Mouse (Mus musculus) neural tube, embryonic 14.5 days (tissue): Measurements from ENCODE around the gene Angptl7. TPM values are rescaled to one million over a fixed set of nuclear protein-coding genes. Genes with fewer than 3 reads are reported as not detected.

ENCODE experiments used
- ATAC-seq: fragments of 200-750 bp; cut with Nextera tagmentation; 2 replicates; pipeline ENCODE4 v1.8.0; 2017; ENCODE audit warnings: low read depth, mild to moderate bottlenecking, moderate TSS enrichment, moderate library complexity
- H3K27ac ChIP-seq: fragments of 300-500 bp; sonication (generic); 2 replicates; pipeline ENCODE4 v1.5.1; 2014; ENCODE audit warnings: low read depth, mild to moderate bottlenecking, control low read depth, low read length, moderate library complexity, mixed read lengths
- H3K27me3 ChIP-seq: fragments of 300-500 bp; sonication (generic); 2 replicates; pipeline ENCODE4 v1.6.1; 2014; ENCODE audit warnings: low read length; ENCODE audit not compliant: control insufficient read depth, insufficient read depth
- H3K36me3 ChIP-seq: fragments of 300-500 bp; sonication (generic); 2 replicates; pipeline ENCODE4 v1.6.1; 2014; ENCODE audit warnings: low read length, mixed read lengths; ENCODE audit not compliant: control insufficient read depth, insufficient read depth
- H3K4me1 ChIP-seq: fragments of 300-500 bp; sonication (generic); 2 replicates; pipeline ENCODE4 v1.6.1; 2014; ENCODE audit warnings: low read length; ENCODE audit not compliant: control insufficient read depth, insufficient read depth
- H3K4me2 ChIP-seq: fragments of 300-500 bp; sonication (generic); 2 replicates; pipeline ENCODE4 v1.6.1; 2014; ENCODE audit warnings: mild to moderate bottlenecking, low read depth, low read length, control low read depth
- H3K4me3 ChIP-seq: fragments of 300-500 bp; sonication (generic); 2 replicates; pipeline ENCODE4 v1.5.1; 2014; ENCODE audit warnings: low read depth, low read length, control low read depth, mixed read lengths
- H3K9ac ChIP-seq: fragments of 300-500 bp; sonication (generic); replicated peaks from 2 replicates; pipeline ENCODE4 v1.6.1; 2014; ENCODE audit warnings: low read depth, mild to moderate bottlenecking, control low read depth, low read length, mixed read lengths
- H3K9me3 ChIP-seq: fragments of 300-500 bp; sonication (generic); 2 replicates; pipeline ENCODE4 v1.6.1; 2016; ENCODE audit warnings: low read length; ENCODE audit not compliant: control insufficient read depth
- WGBS: fragments of 180-500 bp; shearing (Covaris S2); extraction: QIAGEN DNeasy Blood & Tissue Kit; methylation state at CpG from one replicate; pipeline ENCODE4 v1.1.7; 2014; 5-methylcytosine and 5-hydroxymethylcytosine counted together
- polyA plus RNA-seq: library from polyadenylated mRNA; unstranded; fragments of >200 nt; fragmentation: Nextera tagmentation; extraction: Ambion mirVana; gene quantifications from 2 replicates; pipeline ENCODE4 v1.2.1, GENCODE M21; 2014

The Angptl7 gene
- 0.24 and 0.44 TPM in 2 replicates for polyA plus RNA-seq

GRCm38 (mm10) chr4:148500410-148500867, at the start of gene Angptl7:
TSS of gene Angptl7 (minus strand) at chr4:148500460.
- H3K4me1 ChIP-seq, result peaks cover 18% of the 10 kb centered on the region; the same call in 1 of the 2 replicates
- no peak for ATAC-seq
- no peaks in the 10 kb centered on the region for H3K27me3 ChIP-seq
- no peak within 1 kb of the TSS for H3K4me3 ChIP-seq
- no peak within 1 kb of the TSS for H3K9ac ChIP-seq
- H3K9me3 ChIP-seq, result no peaks in the 10 kb centered on the region
- 63% methylated on average over 4 of the region's 4 CpGs for WGBS
- no peak within 1 kb of the TSS for H3K27ac ChIP-seq
- H3K36me3 ChIP-seq, result peaks cover 22% of the 10 kb centered on the region; the same call in 1 of the 2 replicates
- H3K4me2 ChIP-seq, result no peak within 1 kb of the TSS

DNA sequence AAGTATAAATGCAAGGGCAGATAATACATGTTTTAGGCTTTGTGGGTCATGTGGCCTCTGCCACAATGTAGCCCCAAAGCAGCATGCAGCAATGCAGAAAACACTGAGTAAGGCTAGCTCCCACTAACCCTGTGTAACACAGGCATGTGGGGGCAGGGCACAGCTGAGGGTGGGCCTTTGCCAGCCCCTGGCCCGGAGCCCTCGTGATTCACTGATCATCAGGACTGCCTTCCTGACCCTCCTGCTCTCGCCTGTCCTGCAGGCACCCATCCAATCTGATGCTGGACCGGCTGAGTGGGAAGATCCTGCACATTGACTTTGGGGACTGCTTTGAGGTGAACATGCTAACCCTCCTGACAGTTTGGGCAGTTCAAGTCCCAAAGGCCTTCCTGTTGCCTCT, 48.8 kb upstream of the Angptl7 start:
- Histone ChIP-seq H3K4me2 (no peak overlapping the region), H3K4me3 (no peak overlapping the region), H3K9ac (no peak overlapping the region), H3K9me3 (no peaks in the 10 kb centered on the region), H3K36me3 (peaks cover 78% of the 10 kb centered on the region), H3K27ac (no peak overlapping the region), H3K27me3 (no peaks in the 10 kb centered on the region), H3K4me1 (no peaks in the 10 kb centered on the region)
- no peak for ATAC-seq
- 82% methylated on average over 4 of the region's 4 CpGs for WGBS

- H3K4me2 ChIP-seq, result no peak overlapping the region
- no peaks in the 10 kb centered on the region for H3K27me3 ChIP-seq
- no peaks in the 10 kb centered on the region for H3K9me3 ChIP-seq
- no peak overlapping the region for H3K9ac ChIP-seq
- H3K27ac ChIP-seq, result no peak overlapping the region
- no peak for ATAC-seq
- peaks cover 92% of the 10 kb centered on the region for H3K36me3 ChIP-seq
- no peaks in the 10 kb centered on the region for H3K4me1 ChIP-seq
- 98% methylated on average over 3 of the region's 3 CpGs for WGBS
- no peak overlapping the region for H3K4me3 ChIP-seq
Measured at GRCm38 (mm10) chr4:148535876-148536275, 35.6 kb upstream of the Angptl7 start.

- Histone ChIP-seq H3K9me3 (no peaks in the 10 kb centered on the region), H3K27me3 (no peaks in the 10 kb centered on the region), H3K27ac (no peak overlapping the region), H3K36me3 (peaks cover 91% of the 10 kb centered on the region), H3K4me1 (no peaks in the 10 kb centered on the region), H3K4me3 (no peak overlapping the region), H3K9ac (no peak overlapping the region), H3K4me2 (no peak overlapping the region)
- peak; percentile 14; the same call in 1 of the 2 replicates for ATAC-seq
- WGBS, result 80% methylated on average over 12 of the region's 12 CpGs
Measured at GRCm38 (mm10) chr4:148533613-148534328, 33.5 kb upstream of the Angptl7 start.

DNA sequence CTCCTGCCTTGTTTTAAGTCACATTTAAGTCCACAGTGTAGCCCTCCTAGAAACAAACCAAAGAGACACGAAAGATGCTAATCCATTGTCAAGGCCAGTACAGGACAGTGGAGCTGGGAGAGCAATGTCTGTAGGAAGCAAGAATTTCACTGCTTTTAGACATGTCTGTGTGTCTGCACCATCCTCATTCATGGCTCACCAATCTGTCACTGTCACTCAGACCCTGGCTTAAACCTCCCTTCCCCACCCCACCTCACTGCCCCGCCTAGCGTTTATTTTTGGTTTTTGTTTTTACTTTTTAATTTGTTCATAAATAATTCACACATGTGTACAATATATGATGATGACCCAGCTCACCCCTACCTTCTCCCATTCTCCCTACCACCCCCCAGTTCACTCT, 32.3 kb upstream of the Angptl7 start:
- WGBS, result 97% methylated on average over 3 of the region's 3 CpGs
- ATAC-seq, result no peak
- H3K4me2 ChIP-seq, result no peak overlapping the region

GRCm38 (mm10) chr4:148531341-148531740, 31.1 kb upstream of the Angptl7 start:
- H3K9ac ChIP-seq, result no peak overlapping the region
- 65% methylated on average over 4 of the region's 4 CpGs for WGBS
- H3K36me3 ChIP-seq, result peaks cover 91% of the 10 kb centered on the region
- no peaks in the 10 kb centered on the region for H3K27me3 ChIP-seq
- H3K9me3 ChIP-seq, result no peaks in the 10 kb centered on the region
- no peak overlapping the region for H3K4me3 ChIP-seq
- H3K27ac ChIP-seq, result no peak overlapping the region
- no peak overlapping the region for H3K4me2 ChIP-seq
- H3K4me1 ChIP-seq, result no peaks in the 10 kb centered on the region
- no peak for ATAC-seq

More for the DNA sequence above, 32.3 kb upstream of the Angptl7 start:
- H3K9me3 ChIP-seq, result no peaks in the 10 kb centered on the region
- H3K9ac ChIP-seq, result no peak overlapping the region
- H3K27ac ChIP-seq, result no peak overlapping the region
- H3K36me3 ChIP-seq, result peaks cover 91% of the 10 kb centered on the region
- H3K27me3 ChIP-seq, result no peaks in the 10 kb centered on the region
- no peak overlapping the region for H3K4me3 ChIP-seq
- no peaks in the 10 kb centered on the region for H3K4me1 ChIP-seq

- 94% methylated on average over 6 of the region's 6 CpGs for WGBS
- peaks cover 91% of the 10 kb centered on the region for H3K36me3 ChIP-seq
- no peak overlapping the region for H3K27ac ChIP-seq
- no peaks in the 10 kb centered on the region for H3K27me3 ChIP-seq
- H3K9me3 ChIP-seq, result no peaks in the 10 kb centered on the region
- no peak for ATAC-seq
- H3K4me1 ChIP-seq, result no peaks in the 10 kb centered on the region
- H3K9ac ChIP-seq, result no peak overlapping the region
- no peak overlapping the region for H3K4me3 ChIP-seq
- no peak overlapping the region for H3K4me2 ChIP-seq
Measured at GRCm38 (mm10) chr4:148530778-148531177, 30.5 kb upstream of the Angptl7 start.

- H3K4me2 ChIP-seq, result no peak overlapping the region
- no peak overlapping the region for H3K27ac ChIP-seq
- no peak for ATAC-seq
- no peaks in the 10 kb centered on the region for H3K9me3 ChIP-seq
- no peaks in the 10 kb centered on the region for H3K4me1 ChIP-seq
- H3K36me3 ChIP-seq, result peaks cover 91% of the 10 kb centered on the region
- no peaks in the 10 kb centered on the region for H3K27me3 ChIP-seq
- H3K9ac ChIP-seq, result no peak overlapping the region
- H3K4me3 ChIP-seq, result no peak overlapping the region
- WGBS, result 96% methylated on average over 5 of the region's 5 CpGs
Measured at GRCm38 (mm10) chr4:148530351-148530750, 30.1 kb upstream of the Angptl7 start.

- Histone ChIP-seq H3K9me3 (no peaks in the 10 kb centered on the region), H3K4me1 (no peaks in the 10 kb centered on the region), H3K27ac (no peak overlapping the region), H3K36me3 (peaks cover 82% of the 10 kb centered on the region), H3K9ac (no peak overlapping the region), H3K27me3 (no peaks in the 10 kb centered on the region), H3K4me2 (no peak overlapping the region), H3K4me3 (no peak overlapping the region)
- no peak for ATAC-seq
- WGBS, result 93% methylated on average over 10 of the region's 10 CpGs
Measured at GRCm38 (mm10) chr4:148527158-148527910, 27.1 kb upstream of the Angptl7 start.
